Mouse (Mus musculus) lung, postnatal 0 days (tissue): Measurements from ENCODE around the gene Dchs1.
A peak's percentile ranks its signal among the peaks of the same experiment; 100 is the strongest.

ENCODE experiments used
- CTCF ChIP-seq: IDR thresholded peaks from 2 replicates; pipeline ENCODE4 v1.5.1; 2016; ENCODE audit warnings: antibody characterized with exemption, mild to moderate bottlenecking
- EP300 ChIP-seq: IDR thresholded peaks from 2 replicates; pipeline ENCODE4 v1.6.1; 2016; ENCODE audit warnings: antibody characterized with exemption, mild to moderate bottlenecking, control low read depth

GRCm38 (mm10) chr7:105777797-105778552 is 9.5 kb downstream of the Dchs1 start:
- TF ChIP-seq EP300 (0 out of 2 replicates have a peak, but pooled peaks have one; percentile 50), CTCF (no peak)
